Mouse (Mus musculus): ENCODE measurements around the gene Ubtd1. TPM values are rescaled to one million over a fixed set of nuclear protein-coding genes. Genes with fewer than 3 reads are reported as not detected.

Gene Ubtd1
- total RNA-seq, 2 experiments from 2014 or later = 11.2 to 12.8 TPM

- DNase-seq (ENCODE audit: low spot score in 2 of 2) = no peak
- intact Hi-C loops (cut with DNase I) = no loop called here
Measured at GRCm38 (mm10) chr19:41991926-41992477, 10.4 kb downstream of the Ubtd1 start.

- DNase-seq (ENCODE audit: low spot score in 2 of 2) = no peak
- intact Hi-C loops (cut with DNase I) = no loop called here
Measured at GRCm38 (mm10) chr19:41992971-41993370, 11.4 kb downstream of the Ubtd1 start.

- intact Hi-C loops (cut with DNase I) = no loop called here
- peak; percentile 84 to 85 for DNase-seq (ENCODE audit: low spot score in 2 of 2)
Measured at GRCm38 (mm10) chr19:41993484-41993883, 11.9 kb downstream of the Ubtd1 start.

- intact Hi-C loops (cut with DNase I) = no loop called here
- no peak for DNase-seq (ENCODE audit: low spot score in 2 of 2)
Measured at GRCm38 (mm10) chr19:41994023-41994422, 12.5 kb downstream of the Ubtd1 start.

GRCm38 (mm10) chr19:41995483-41995882, 13.9 kb downstream of the Ubtd1 start:
- intact Hi-C loops (cut with DNase I) = no loop called here
- DNase-seq (ENCODE audit: low spot score in 2 of 2) = no peak

GRCm38 (mm10) chr19:41997090-41997489, 15.5 kb downstream of the Ubtd1 start:
- no peak for DNase-seq (ENCODE audit: low spot score in 2 of 2)
- intact Hi-C loops (cut with DNase I) = no loop called here

GRCm38 (mm10) chr19:41998770-41999548, 17.4 kb downstream of the Ubtd1 start:
- DNase-seq (ENCODE audit: low spot score in 2 of 2) = no peak
- intact Hi-C loops (cut with DNase I) = no loop called here

- intact Hi-C loops (cut with DNase I) = no loop called here
- DNase-seq (ENCODE audit: low spot score in 2 of 2) = no peak
Measured at GRCm38 (mm10) chr19:41999688-42000283, 18.2 kb downstream of the Ubtd1 start.

- DNase-seq (ENCODE audit: low spot score in 2 of 2) = no peak
- intact Hi-C loops (cut with DNase I) = no loop called here
Measured at GRCm38 (mm10) chr19:42000446-42000958, 18.9 kb downstream of the Ubtd1 start.

- DNase-seq (ENCODE audit: low spot score in 2 of 2) = no peak
- intact Hi-C loops (cut with DNase I) = no loop called here
Measured at GRCm38 (mm10) chr19:42001253-42001980, 19.9 kb downstream of the Ubtd1 start.

- intact Hi-C loops (cut with DNase I) = no loop called here
- no peak for DNase-seq (ENCODE audit: low spot score in 2 of 2)
Measured at GRCm38 (mm10) chr19:42004258-42004657, 22.7 kb downstream of the Ubtd1 start.

- DNase-seq (ENCODE audit: low spot score in 2 of 2) = peak; percentile 30 to 52
Measured at GRCm38 (mm10) chr19:42005616-42006015, 24.1 kb downstream of the Ubtd1 start.

GRCm38 (mm10) chr19:42006568-42006967, 25.0 kb downstream of the Ubtd1 start:
- intact Hi-C loops (cut with DNase I) = no loop called here
- no peak for DNase-seq (ENCODE audit: low spot score in 2 of 2)

More at GRCm38 (mm10) chr19:42005616-42006015, 24.1 kb downstream of the Ubtd1 start:
- intact Hi-C loops (cut with DNase I) = no loop called here

GRCm38 (mm10) chr19:42008586-42008985, 27.0 kb downstream of the Ubtd1 start:
- intact Hi-C loops (cut with DNase I) = no loop called here
- no peak for DNase-seq (ENCODE audit: low spot score in 2 of 2)

GRCm38 (mm10) chr19:42009067-42009466, 27.5 kb downstream of the Ubtd1 start:
- DNase-seq (ENCODE audit: low spot score in 2 of 2) = no peak
- intact Hi-C loops (cut with DNase I) = no loop called here

- no peak for DNase-seq (ENCODE audit: low spot score in 2 of 2)
- intact Hi-C loops (cut with DNase I) = no loop called here
Measured at GRCm38 (mm10) chr19:42010436-42010835, 28.9 kb downstream of the Ubtd1 start.

- intact Hi-C loops (cut with DNase I) = no loop called here
- DNase-seq (ENCODE audit: low spot score in 2 of 2) = no peak
Measured at GRCm38 (mm10) chr19:42011123-42011522, 29.6 kb downstream of the Ubtd1 start.

- no peak for DNase-seq (ENCODE audit: low spot score in 2 of 2)
- intact Hi-C loops (cut with DNase I) = no loop called here
Measured at GRCm38 (mm10) chr19:42014231-42014825, 32.8 kb downstream of the Ubtd1 start.

- no peak for DNase-seq (ENCODE audit: low spot score in 2 of 2)
- intact Hi-C loops (cut with DNase I) = loop anchor here (5.0 kb wide), 1 partner anchor 33 kb away; the partner anchor contains the start of genes Mms19 and Ubtd1
Measured at GRCm38 (mm10) chr19:42015001-42015400, 33.4 kb downstream of the Ubtd1 start.
